Mouse (Mus musculus): Measurements from ENCODE around the gene Scn8a.

DNA sequence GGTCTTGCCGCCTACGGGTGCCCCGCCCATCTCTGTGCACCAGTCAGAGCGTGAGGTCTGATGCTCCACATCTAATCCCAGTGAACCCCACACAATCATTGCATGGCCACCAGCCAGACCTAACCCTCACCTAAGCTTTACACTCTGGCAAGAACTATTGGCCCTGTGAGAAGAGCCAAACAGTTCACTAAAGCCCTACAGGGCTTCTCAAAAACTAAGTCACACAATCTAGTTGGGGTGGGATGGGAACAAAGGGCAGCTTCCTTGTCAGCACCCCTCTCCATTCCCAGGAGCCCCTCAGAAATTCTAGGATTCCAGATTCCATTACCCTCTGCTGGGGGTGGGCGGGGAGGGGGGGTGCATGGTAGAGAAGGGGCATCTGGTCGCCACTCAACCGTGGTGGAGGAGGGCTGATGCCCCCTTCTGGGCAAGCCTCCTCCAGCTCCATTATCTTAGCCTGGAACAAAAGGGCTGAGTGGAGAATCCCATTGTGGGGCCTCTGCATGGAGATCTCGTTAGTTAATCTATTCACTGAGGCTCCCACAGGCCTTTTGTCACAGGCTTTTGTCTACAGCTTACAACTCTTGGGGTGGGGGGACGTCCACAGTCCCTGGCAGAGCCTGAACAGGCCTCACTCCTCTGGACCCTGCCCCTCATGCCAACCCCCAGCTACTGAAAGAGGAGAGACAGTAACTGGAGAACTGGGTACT is 190.1 kb downstream of the Scn8a start:
- no peak for TF ChIP-seq CTCF (IDR thresholded peaks at IDR 0.05; ENCODE audit: borderline replicate concordance, insufficient read depth, low read depth, low read length)
- no peak for TF ChIP-seq POLR2A (IDR thresholded peaks at IDR 0.05; ENCODE audit: borderline replicate concordance, insufficient read depth, low read length)

Measured in cerebellum, adult 2 months (tissue).